Mouse (Mus musculus): ENCODE measurements at regions not wholly inside any gene's neighbourhood (a gene's known extent, or its start where the extent isn't known, plus 50 kb on each side); places are given as distances from the start of the nearest gene placed in this dataset.

DNA sequence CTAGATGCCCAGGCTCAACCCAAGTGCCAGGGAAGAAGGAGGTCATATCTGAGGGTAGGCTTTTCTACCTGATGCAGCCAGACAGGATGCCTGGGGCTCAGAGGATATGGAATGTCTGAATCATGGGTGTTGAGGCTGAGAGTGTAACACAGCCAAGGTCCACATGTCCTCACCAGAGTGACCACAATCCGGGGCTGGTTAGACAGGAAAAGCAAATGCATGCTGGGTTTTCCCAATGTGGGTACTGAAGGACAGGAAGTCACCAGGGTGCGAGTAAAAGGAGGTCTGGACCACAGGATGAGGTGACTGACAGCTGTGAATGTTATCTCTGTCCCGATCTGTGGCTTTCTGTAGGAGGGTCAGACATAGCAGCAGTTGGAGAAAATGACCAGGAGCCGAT, 61.8 kb upstream of the Card11 start:
- TF ChIP-seq CTCF (IDR thresholded peaks at IDR 0.05; ENCODE audit: extremely low read depth, insufficient read depth, low read length), result no peak
- TF ChIP-seq POLR2A (IDR thresholded peaks at IDR 0.05; ENCODE audit: extremely low read depth, insufficient read depth, low read length), result no peak

All from cortical plate, adult 2 months (tissue).